10 mouse cellular contexts compared by ENCODE assay signal in genomic region chr12:111692899-111693298, GRCm38 (mm10). TPM values are rescaled to one million over a fixed set of nuclear protein-coding genes. Genes with fewer than 3 reads are reported as not detected.
DNase-seq lines count a peak whose midpoint lies in the region; ATAC-seq and TF ChIP-seq lines count a peak whose summit lies in the region.
"Had no signal": no experiment of that assay in that cellular context is flagged by ENCODE, and none has a peak within 500 bp of the region (broad histone marks: within the 10 kb centered on the region; RNA-seq: fewer than 3 reads in every experiment).

No protein-coding gene starts in this region.

- peak overlapping the region; percentile 94 for H3K27ac ChIP-seq in layer of hippocampus, adult 2 months
- H3K27ac ChIP-seq in forebrain, embryonic 10.5 days, result peak overlapping the region; percentile 98
- H3K27ac ChIP-seq in intestine, embryonic 15.5 days, result peak overlapping the region; percentile 79
- peak overlapping the region; percentile 94 for H3K27ac ChIP-seq in neural tube, embryonic 13.5 days (replicated peaks)

- no peaks in the 10 kb centered on the region for H3K9me3 ChIP-seq in forebrain, embryonic 10.5 days
- H3K9me3 ChIP-seq in intestine, embryonic 15.5 days, result no peaks in the 10 kb centered on the region
- no peaks in the 10 kb centered on the region for H3K9me3 ChIP-seq in neural tube, embryonic 13.5 days

- peaks cover 92% of the 10 kb centered on the region for H3K4me1 ChIP-seq in forebrain, embryonic 10.5 days
- H3K4me1 ChIP-seq in intestine, embryonic 15.5 days (replicated peaks), result peaks cover 61% of the 10 kb centered on the region
- H3K4me1 ChIP-seq in neural tube, embryonic 13.5 days (replicated peaks), result peaks cover 70% of the 10 kb centered on the region

- H3K36me3 ChIP-seq in forebrain, embryonic 10.5 days (replicated peaks), result no peaks in the 10 kb centered on the region
- no peaks in the 10 kb centered on the region for H3K36me3 ChIP-seq in intestine, embryonic 15.5 days
- no peaks in the 10 kb centered on the region for H3K36me3 ChIP-seq in neural tube, embryonic 13.5 days

- H3K4me3 ChIP-seq in layer of hippocampus, adult 2 months, result no peak overlapping the region
- H3K4me3 ChIP-seq in forebrain, embryonic 10.5 days, result peak overlapping the region; percentile 40; the same call in 1 of the 2 replicates
- no peak overlapping the region for H3K4me3 ChIP-seq in intestine, embryonic 15.5 days (replicated peaks)
- H3K4me3 ChIP-seq in neural tube, embryonic 13.5 days, result no peak overlapping the region

- DNase-seq in layer of hippocampus, adult 2 months (ENCODE audit: low spot score in 2 of 2), result no peak
- DNase-seq in layer of hippocampus, adult 11-12 months (ENCODE audit: low spot score), result no peak
- no peak for DNase-seq in forebrain, embryonic 10.5 days (ENCODE audit: extremely low spot score, low spot score)
- no peak for DNase-seq in frontal cortex, adult 2 months (ENCODE audit: extremely low spot score in 1 of 2, low spot score in 1 of 2)
- DNase-seq in urinary bladder, postnatal 4 days (ENCODE audit: low spot score in 2 of 2), result no peak
- DNase-seq in left cerebral cortex, adult 9 months (ENCODE audit: low spot score in 2 of 2), result no peak
- DNase-seq: lung, adult 2 months had no signal

- no peaks in the 10 kb centered on the region for H3K27me3 ChIP-seq in forebrain, embryonic 10.5 days (ENCODE audit: poor library complexity, severe bottlenecking)
- H3K27me3 ChIP-seq in intestine, embryonic 15.5 days (replicated peaks), result no peaks in the 10 kb centered on the region
- H3K27me3 ChIP-seq in neural tube, embryonic 13.5 days, result no peaks in the 10 kb centered on the region

- WGBS in forebrain, embryonic 10.5 days, result 77% methylated on average over 5 of the region's 5 CpGs
- 83% methylated on average over 5 of the region's 5 CpGs for WGBS in intestine, embryonic 15.5 days
- WGBS in neural tube, embryonic 13.5 days, result 59% methylated on average over 5 of the region's 5 CpGs

- no peak for ATAC-seq in intestine, embryonic 15.5 days
- ATAC-seq in neural tube, embryonic 13.5 days (ENCODE audit: low read depth), result no peak

- no peak for TF ChIP-seq CTCF in layer of hippocampus, adult 2 months (conservative IDR thresholded peaks at IDR 0.05)

- H3K9ac ChIP-seq in intestine, embryonic 15.5 days, result no peak overlapping the region; the same call in 1 of the 2 replicates
- H3K9ac ChIP-seq in neural tube, embryonic 13.5 days, result peak overlapping the region; percentile 59; the same call in 1 of the 2 replicates

- H3K4me2 ChIP-seq in intestine, embryonic 15.5 days (replicated peaks), result no peak overlapping the region
- 0 out of 2 replicates have a peak overlapping the region, but pooled peaks have one; percentile 38 for H3K4me2 ChIP-seq in neural tube, embryonic 13.5 days

RNA-seq across cellular contexts. Expression of gene Trmt61a, which starts 15.0 kb away (rescaled TPM):
- 10 to 100 TPM; 16.7 to 18.0 TPM for total RNA-seq in layer of hippocampus, adult 2 months (2021)
- 23.7 and 23.8 TPM in 2 replicates for polyA plus RNA-seq in forebrain, embryonic 10.5 days (2016; fragmentation: Nextera tagmentation; extraction: Ambion mirVana)
- 12.6 and 16.4 TPM in 2 replicates for polyA plus RNA-seq in intestine, embryonic 15.5 days (2015; fragmentation: Nextera tagmentation; extraction: Ambion mirVana)
- 7.2 and 8.5 TPM in 2 replicates for polyA plus RNA-seq in neural tube, embryonic 13.5 days (2015; fragmentation: Nextera tagmentation; extraction: Ambion mirVana)
- 21.0 and 21.9 TPM in 2 replicates for polyA plus RNA-seq in frontal cortex, adult 2 months (2012; rRNA removed)

RNA-seq across cellular contexts. Expression of gene Bag5, which starts 20.2 kb away (rescaled TPM):
- 10 to 100 TPM; 50.6 to 50.9 TPM for total RNA-seq in layer of hippocampus, adult 2 months (2021)
- 56.5 and 57.5 TPM in 2 replicates for polyA plus RNA-seq in forebrain, embryonic 10.5 days (2016; fragmentation: Nextera tagmentation; extraction: Ambion mirVana)
- polyA plus RNA-seq in intestine, embryonic 15.5 days (2015; fragmentation: Nextera tagmentation; extraction: Ambion mirVana), result 46.7 and 48.7 TPM in 2 replicates
- 57.6 and 66.2 TPM in 2 replicates for polyA plus RNA-seq in neural tube, embryonic 13.5 days (2015; fragmentation: Nextera tagmentation; extraction: Ambion mirVana)
- 54.7 and 55.0 TPM in 2 replicates for polyA plus RNA-seq in frontal cortex, adult 2 months (2012; rRNA removed)

RNA-seq across cellular contexts. Expression of gene Apopt1, which starts 20.2 kb away (rescaled TPM):
- total RNA-seq in layer of hippocampus, adult 2 months (2021), result 10 to 100 TPM; 35.7 to 36.8 TPM
- 57.9 and 62.6 TPM in 2 replicates for polyA plus RNA-seq in forebrain, embryonic 10.5 days (2016; fragmentation: Nextera tagmentation; extraction: Ambion mirVana)
- 50.1 and 51.8 TPM in 2 replicates for polyA plus RNA-seq in intestine, embryonic 15.5 days (2015; fragmentation: Nextera tagmentation; extraction: Ambion mirVana)
- polyA plus RNA-seq in neural tube, embryonic 13.5 days (2015; fragmentation: Nextera tagmentation; extraction: Ambion mirVana), result 52.0 and 59.1 TPM in 2 replicates
- 50.6 and 53.8 TPM in 2 replicates for polyA plus RNA-seq in frontal cortex, adult 2 months (2012; rRNA removed)

RNA-seq across cellular contexts. Expression of gene Ckb, which starts 20.8 kb away (rescaled TPM):
- 1,000 to 10,000 TPM; 1,228 to 1,237 TPM for total RNA-seq in layer of hippocampus, adult 2 months (2021)
- 1,567 and 1,577 TPM in 2 replicates for polyA plus RNA-seq in forebrain, embryonic 10.5 days (2016; fragmentation: Nextera tagmentation; extraction: Ambion mirVana)
- polyA plus RNA-seq in intestine, embryonic 15.5 days (2015; fragmentation: Nextera tagmentation; extraction: Ambion mirVana), result 765 and 774 TPM in 2 replicates
- 1,774 and 1,823 TPM in 2 replicates for polyA plus RNA-seq in neural tube, embryonic 13.5 days (2015; fragmentation: Nextera tagmentation; extraction: Ambion mirVana)
- polyA plus RNA-seq in frontal cortex, adult 2 months (2012; rRNA removed), result 3,871 and 4,147 TPM in 2 replicates
- total RNA-seq: MEL had no signal
